Mouse (Mus musculus) lung, embryonic 14.5 days (tissue): Measurements from ENCODE around the gene Ccdc158. TPM values are rescaled to one million over a fixed set of nuclear protein-coding genes. Genes with fewer than 3 reads are reported as not detected.

ENCODE experiments used
- ATAC-seq: fragments of 200-750 bp; cut with Nextera tagmentation; 2 replicates; pipeline ENCODE4 v1.8.0; 2017; ENCODE audit warnings: mild to moderate bottlenecking, moderate TSS enrichment, moderate library complexity; ENCODE audit not compliant: insufficient read depth
- DNase-seq: peaks from one replicate; pipeline ENCODE4 v3.0.0-alpha.2; 2015
- H3K27ac ChIP-seq: fragments of 300-500 bp; sonication (generic); 2 replicates; pipeline ENCODE4 v1.5.1; 2014; ENCODE audit warnings: low read depth, mild to moderate bottlenecking, moderate library complexity
- H3K27me3 ChIP-seq: fragments of 300-500 bp; sonication (generic); 2 replicates; pipeline ENCODE4 v1.6.1; 2014; ENCODE audit warnings: low read length, control low read depth; ENCODE audit not compliant: insufficient read depth
- H3K36me3 ChIP-seq: fragments of 300-500 bp; sonication (generic); 2 replicates; pipeline ENCODE4 v1.6.1; 2014; ENCODE audit warnings: control low read depth; ENCODE audit not compliant: insufficient read depth
- H3K4me1 ChIP-seq: fragments of 300-500 bp; sonication (generic); 2 replicates; pipeline ENCODE4 v1.6.1; 2014; ENCODE audit warnings: antibody characterized with exemption, control low read depth; ENCODE audit not compliant: insufficient read depth
- H3K4me2 ChIP-seq: fragments of 300-500 bp; sonication (generic); 2 replicates; pipeline ENCODE4 v1.6.1; 2014; ENCODE audit warnings: mild to moderate bottlenecking
- H3K4me3 ChIP-seq: fragments of 300-500 bp; sonication (generic); 2 replicates; pipeline ENCODE4 v1.5.1; 2014; ENCODE audit warnings: low read depth, low read length
- H3K9ac ChIP-seq: fragments of 300-500 bp; sonication (generic); 2 replicates; pipeline ENCODE4 v1.6.1; 2014
- H3K9me3 ChIP-seq: fragments of 300-500 bp; sonication (generic); 2 replicates; pipeline ENCODE4 v1.6.1; 2016; ENCODE audit warnings: low read depth, low read length, control low read depth
- CTCF ChIP-seq: IDR thresholded peaks from 2 replicates; pipeline ENCODE4 v1.5.1; 2016; ENCODE audit warnings: antibody characterized with exemption, low read depth
- WGBS: fragments of 180-500 bp; shearing (Covaris S2); extraction: QIAGEN DNeasy Blood & Tissue Kit; methylation state at CpG from one replicate; pipeline ENCODE4 v1.1.7; 2014; 5-methylcytosine and 5-hydroxymethylcytosine counted together
- polyA plus RNA-seq: library from polyadenylated mRNA; unstranded; fragments of >200 nt; fragmentation: Nextera tagmentation; extraction: Ambion mirVana; gene quantifications from 2 replicates; pipeline ENCODE4 v1.2.1, GENCODE M21; 2014

Ccdc158 gene
- 2.3 and 2.6 TPM in 2 replicates for polyA plus RNA-seq

GRCm38 (mm10) chr5:92674859-92675573 is at the start of gene Ccdc158:
Gene Ccdc158, minus strand, starts transcription at chr5:92675271.
- Histone ChIP-seq H3K9ac (peak within 1 kb of the TSS; percentile 32; the same call in 1 of the 2 replicates), H3K4me3 (peak within 1 kb of the TSS; percentile 39), H3K4me1 (peaks cover 3% of the 10 kb centered on the region; the same call in 1 of the 2 replicates), H3K27ac (no peak within 1 kb of the TSS), H3K4me2 (peak within 1 kb of the TSS; percentile 82), H3K27me3 (no peaks in the 10 kb centered on the region), H3K36me3 (no peaks in the 10 kb centered on the region), H3K9me3 (no peaks in the 10 kb centered on the region)
- ATAC-seq (peak; percentile 93), DNase-seq (peak; percentile 95)
- no peak for TF ChIP-seq CTCF
- WGBS: 9% methylated on average over 52 of the region's 55 CpGs

- Histone ChIP-seq H3K9me3 (no peaks in the 10 kb centered on the region), H3K27ac (no peak overlapping the region), H3K27me3 (no peaks in the 10 kb centered on the region), H3K36me3 (no peaks in the 10 kb centered on the region), H3K4me2 (no peak overlapping the region), H3K4me1 (no peaks in the 10 kb centered on the region), H3K9ac (no peak overlapping the region), H3K4me3 (no peak overlapping the region)
- ATAC-seq: no peak
- TF ChIP-seq CTCF: no peak
- whole genome bisulfite sequencing: 83% methylated on average over 8 of the region's 8 CpGs
- DNase-seq: no peak
Measured at GRCm38 (mm10) chr5:92721610-92722009, 46.5 kb upstream of the Ccdc158 start.

GRCm38 (mm10) chr5:92718856-92719255 is 43.8 kb upstream of the Ccdc158 start:
- WGBS: 63% methylated on average over 3 of the region's 3 CpGs
- TF ChIP-seq CTCF: no peak
- Histone ChIP-seq H3K4me1 (no peaks in the 10 kb centered on the region), H3K9me3 (no peaks in the 10 kb centered on the region), H3K9ac (no peak overlapping the region), H3K36me3 (no peaks in the 10 kb centered on the region), H3K4me3 (no peak overlapping the region), H3K27me3 (no peaks in the 10 kb centered on the region), H3K27ac (no peak overlapping the region), H3K4me2 (no peak overlapping the region)
- no peak for ATAC-seq
- no peak for DNase-seq

DNA sequence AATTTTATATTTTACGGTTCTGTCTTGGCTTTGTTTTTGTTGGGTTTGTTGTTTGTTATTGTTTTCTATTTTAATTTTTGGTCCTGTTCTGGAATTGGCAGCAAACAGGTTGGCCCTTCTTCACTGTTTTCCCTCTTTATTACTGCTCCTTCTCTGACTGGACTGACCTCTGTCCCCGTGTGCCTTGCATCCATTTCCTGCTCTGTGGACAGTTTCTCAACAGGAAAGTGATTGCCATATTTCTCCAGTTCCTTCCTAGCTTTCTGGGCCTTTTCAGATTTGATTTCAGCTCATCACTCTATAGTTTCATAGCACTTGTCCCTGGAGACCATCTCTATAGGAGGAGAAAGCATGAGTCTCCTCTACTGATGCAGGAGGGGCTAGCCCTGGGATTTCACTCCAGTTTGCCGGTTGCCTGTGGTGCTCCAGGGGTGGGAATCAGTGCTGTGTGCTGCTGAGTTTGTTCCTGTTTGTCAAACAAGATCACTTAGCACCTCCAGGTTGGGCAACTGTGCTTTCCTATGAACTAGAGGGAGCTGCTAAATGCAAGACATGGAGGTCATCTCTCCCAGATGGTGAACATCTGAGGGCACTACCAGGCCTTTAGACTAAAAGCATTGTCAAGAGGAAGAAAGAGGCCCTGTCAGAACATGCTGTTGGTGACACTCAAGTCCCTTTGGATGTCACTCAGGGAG is 42.7 kb upstream of the Ccdc158 start:
- no peak for DNase-seq
- no peak for ATAC-seq
- H3K27ac ChIP-seq: no peak overlapping the region
- H3K4me2 ChIP-seq: no peak overlapping the region
- no peaks in the 10 kb centered on the region for H3K4me1 ChIP-seq
- 47% methylated on average over 3 of the region's 3 CpGs for WGBS
- no peak overlapping the region for H3K4me3 ChIP-seq
- TF ChIP-seq CTCF: no peak
- no peaks in the 10 kb centered on the region for H3K9me3 ChIP-seq
- no peaks in the 10 kb centered on the region for H3K27me3 ChIP-seq
- H3K36me3 ChIP-seq: no peaks in the 10 kb centered on the region
- H3K9ac ChIP-seq: no peak overlapping the region

DNA sequence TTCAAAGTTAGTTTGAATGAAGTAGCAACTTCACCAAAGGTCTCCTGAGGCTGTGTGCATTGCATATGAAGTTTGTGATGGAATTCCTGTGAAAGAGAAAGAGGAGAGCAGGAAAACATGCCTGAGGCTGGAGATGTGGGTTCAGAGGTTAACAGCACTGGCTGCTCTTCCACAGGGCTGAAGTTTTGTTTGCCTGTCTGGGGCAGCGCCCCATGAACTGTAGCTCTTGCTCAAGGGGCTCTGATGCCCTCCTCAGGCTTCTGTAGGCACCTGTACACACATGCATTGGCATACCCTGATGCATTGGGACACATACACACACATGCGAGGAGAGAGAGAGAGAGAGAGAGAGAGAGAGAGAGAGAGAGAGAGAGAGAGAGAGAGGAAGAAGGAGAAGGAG is 40.8 kb upstream of the Ccdc158 start:
- Histone ChIP-seq H3K4me3 (no peak overlapping the region), H3K36me3 (no peaks in the 10 kb centered on the region), H3K27ac (no peak overlapping the region), H3K4me2 (no peak overlapping the region), H3K9me3 (no peaks in the 10 kb centered on the region), H3K27me3 (no peaks in the 10 kb centered on the region), H3K9ac (no peak overlapping the region), H3K4me1 (no peaks in the 10 kb centered on the region)
- DNase-seq (no peak), ATAC-seq (no peak)
- 68% methylated on average over 2 of the region's 2 CpGs for WGBS
- TF ChIP-seq CTCF: no peak

GRCm38 (mm10) chr5:92715319-92715718 is 40.2 kb upstream of the Ccdc158 start:
- Histone ChIP-seq H3K9ac (no peak overlapping the region), H3K4me3 (no peak overlapping the region), H3K4me1 (0 out of 2 replicates have a peak, but pooled peaks cover 2% of the 10 kb centered on the region), H3K27ac (no peak overlapping the region), H3K36me3 (no peaks in the 10 kb centered on the region), H3K4me2 (no peak overlapping the region), H3K27me3 (no peaks in the 10 kb centered on the region), H3K9me3 (no peaks in the 10 kb centered on the region)
- 56% methylated on average over 11 of the region's 11 CpGs for WGBS
- TF ChIP-seq CTCF: no peak
- DNase-seq (no peak), ATAC-seq (no peak)

- H3K27me3 ChIP-seq: no peaks in the 10 kb centered on the region
- H3K4me2 ChIP-seq: no peak overlapping the region
- no peak for TF ChIP-seq CTCF
- H3K36me3 ChIP-seq: no peaks in the 10 kb centered on the region
- no peak overlapping the region for H3K27ac ChIP-seq
- no peaks in the 10 kb centered on the region for H3K9me3 ChIP-seq
- ATAC-seq (no peak), DNase-seq (no peak)
- 0 out of 2 replicates have a peak, but pooled peaks cover 2% of the 10 kb centered on the region for H3K4me1 ChIP-seq
- no peak overlapping the region for H3K4me3 ChIP-seq
- no peak overlapping the region for H3K9ac ChIP-seq
- WGBS: 96% methylated on average over 2 of the region's 2 CpGs
Measured at GRCm38 (mm10) chr5:92714886-92715285, 39.8 kb upstream of the Ccdc158 start.
